Mouse (Mus musculus) testis, adult 2 months (tissue): ENCODE data around the gene Agap1. TPM values are rescaled to one million over a fixed set of nuclear protein-coding genes. Genes with fewer than 3 reads are reported as not detected.
A peak's percentile ranks its signal among the peaks of the same experiment; 100 is the strongest.

Source experiments
- H3K27ac ChIP-seq: fragments of 200-500 bp; 2 replicates; pipeline ENCODE4 v1.5.1; 2012; ENCODE audit warnings: low read depth, low read length; ENCODE audit not compliant: control insufficient read depth, insufficient read depth
- H3K27me3 ChIP-seq: fragments of 200-500 bp; 2 replicates; pipeline ENCODE4 v1.6.1; 2012; ENCODE audit warnings: mild to moderate bottlenecking, low read length, moderate library complexity; ENCODE audit not compliant: control insufficient read depth, insufficient read depth
- H3K36me3 ChIP-seq: fragments of 200-500 bp; 2 replicates; pipeline ENCODE4 v1.6.1; 2012; ENCODE audit warnings: mild to moderate bottlenecking, low read length; ENCODE audit not compliant: control insufficient read depth, insufficient read depth
- H3K4me1 ChIP-seq: fragments of 200-500 bp; 2 replicates; pipeline ENCODE4 v1.6.1; 2012; ENCODE audit warnings: low read length; ENCODE audit not compliant: control insufficient read depth, insufficient read depth
- H3K4me3 ChIP-seq: fragments of 200-500 bp; 2 replicates; pipeline ENCODE4 v1.5.1; 2012; ENCODE audit warnings: low read depth, mild to moderate bottlenecking, low read length, moderate library complexity, mixed read lengths; ENCODE audit not compliant: control insufficient read depth
- CTCF ChIP-seq: fragments of 200-500 bp; IDR thresholded peaks from 2 replicates; pipeline ENCODE4 v1.5.1; 2012; ENCODE audit warnings: low read depth, mild to moderate bottlenecking, inconsistent platforms, low read length, moderate library complexity; ENCODE audit not compliant: control insufficient read depth, insufficient read depth, insufficient replicate concordance
- POLR2A ChIP-seq: fragments of 200-500 bp; IDR thresholded peaks from 2 replicates; pipeline ENCODE4 v1.6.1; 2012; ENCODE audit warnings: low read depth, mild to moderate bottlenecking, inconsistent platforms, low read length, moderate library complexity; ENCODE audit not compliant: control insufficient read depth
- polyA plus RNA-seq: library from polyadenylated mRNA; depleted of rRNA; stranded (reverse); fragments of >200 nt; gene quantifications from 2 replicates; pipeline ENCODE4 v1.2.3, GENCODE M21; 2012

Agap1 gene
- polyA plus RNA-seq, 1 experiment = 16.5 TPM

DNA sequence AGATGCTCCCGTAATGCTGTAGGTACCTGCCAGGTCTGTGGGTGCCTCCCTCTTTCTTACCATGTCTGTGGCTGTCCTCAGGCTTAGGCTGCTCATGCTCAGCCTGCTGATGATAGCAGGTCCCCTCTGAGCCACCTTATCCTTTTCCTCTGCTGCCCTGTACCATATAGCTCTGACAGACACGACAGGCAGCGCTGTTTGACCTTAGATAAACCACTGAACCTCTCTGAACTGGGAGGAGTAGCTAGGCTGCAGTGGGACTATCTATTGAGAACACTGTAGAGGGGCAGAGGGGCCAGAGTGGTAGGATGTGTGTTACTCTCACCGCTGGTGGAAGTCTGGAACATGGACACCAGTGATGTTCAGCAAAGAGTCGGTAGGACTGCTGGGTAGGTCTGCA is 211.5 kb downstream of the Agap1 start:
- Histone ChIP-seq H3K36me3 (no peaks in the 10 kb centered on the region), H3K4me1 (no peaks in the 10 kb centered on the region), H3K27ac (no peak overlapping the region), H3K27me3 (no peaks in the 10 kb centered on the region), H3K4me3 (no peak overlapping the region)
- no peak for TF ChIP-seq CTCF
- TF ChIP-seq POLR2A = no peak

- Histone ChIP-seq H3K4me1 (no peaks in the 10 kb centered on the region), H3K27ac (no peak overlapping the region), H3K4me3 (no peak overlapping the region), H3K36me3 (no peaks in the 10 kb centered on the region), H3K27me3 (no peaks in the 10 kb centered on the region)
- TF ChIP-seq CTCF = no peak
- no peak for TF ChIP-seq POLR2A
Measured at GRCm38 (mm10) chr1:89667387-89667786, 212.8 kb downstream of the Agap1 start.

DNA sequence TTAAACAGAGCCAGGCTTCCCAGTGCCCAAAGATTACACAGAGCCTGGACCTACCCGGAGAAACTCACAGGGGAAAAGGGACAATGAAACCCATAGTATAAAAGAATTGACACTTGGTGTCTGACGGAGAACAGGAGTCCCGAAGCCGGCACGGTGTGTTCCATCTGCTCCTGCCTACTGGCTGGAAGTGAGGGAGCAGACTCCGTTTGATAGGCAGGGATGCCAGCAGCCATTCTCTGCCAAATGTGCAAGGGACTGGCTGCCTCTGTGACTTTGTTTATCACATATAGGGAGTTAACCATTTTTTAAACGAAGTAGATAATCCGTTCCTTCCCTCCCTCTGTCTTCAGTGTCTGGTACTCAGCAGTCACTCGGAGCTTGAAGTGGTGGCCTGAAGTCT is 214.0 kb downstream of the Agap1 start:
- Histone ChIP-seq H3K27ac (no peak overlapping the region), H3K4me1 (no peaks in the 10 kb centered on the region), H3K4me3 (no peak overlapping the region), H3K27me3 (no peaks in the 10 kb centered on the region), H3K36me3 (no peaks in the 10 kb centered on the region)
- no peak for TF ChIP-seq POLR2A
- TF ChIP-seq CTCF = no peak

GRCm38 (mm10) chr1:89671110-89671787 is 216.6 kb downstream of the Agap1 start:
- Histone ChIP-seq H3K27ac (no peak overlapping the region), H3K4me1 (no peaks in the 10 kb centered on the region), H3K27me3 (no peaks in the 10 kb centered on the region), H3K4me3 (no peak overlapping the region), H3K36me3 (no peaks in the 10 kb centered on the region)
- TF ChIP-seq CTCF (no peak), POLR2A (no peak)

- Histone ChIP-seq H3K4me3 (no peak overlapping the region), H3K27ac (no peak overlapping the region), H3K4me1 (no peaks in the 10 kb centered on the region), H3K27me3 (no peaks in the 10 kb centered on the region), H3K36me3 (no peaks in the 10 kb centered on the region)
- TF ChIP-seq CTCF (no peak), POLR2A (no peak)
Measured at GRCm38 (mm10) chr1:89673071-89673470, 218.5 kb downstream of the Agap1 start.

GRCm38 (mm10) chr1:89673686-89674085 is 219.1 kb downstream of the Agap1 start:
- TF ChIP-seq CTCF (peak; percentile 10; the same call in 1 of the 2 replicates), POLR2A (no peak)
- H3K27me3 ChIP-seq = no peaks in the 10 kb centered on the region
- H3K36me3 ChIP-seq = no peaks in the 10 kb centered on the region
- no peaks in the 10 kb centered on the region for H3K4me1 ChIP-seq
- H3K4me3 ChIP-seq = no peak overlapping the region
- no peak overlapping the region for H3K27ac ChIP-seq

DNA sequence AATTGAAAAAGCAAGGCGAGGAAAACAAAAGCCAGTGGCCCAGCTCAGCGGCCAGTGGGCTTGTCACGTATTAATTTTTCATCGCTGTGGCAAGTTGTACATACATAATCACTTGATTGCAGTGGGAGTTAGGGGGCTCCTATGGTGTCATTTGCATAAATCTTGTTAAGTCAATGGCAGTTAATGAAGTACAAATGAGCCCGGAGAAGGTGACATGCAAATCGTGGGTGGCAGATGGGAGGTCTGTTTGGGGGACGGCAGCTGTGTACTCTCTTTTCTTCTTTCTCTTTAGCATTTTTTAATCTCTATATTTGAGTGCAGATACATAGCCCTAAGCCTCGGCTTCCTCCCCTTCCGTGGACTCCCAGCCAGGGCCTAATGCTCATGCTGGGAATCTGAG is 220.1 kb downstream of the Agap1 start:
- no peak overlapping the region for H3K4me3 ChIP-seq
- no peaks in the 10 kb centered on the region for H3K36me3 ChIP-seq
- no peak for TF ChIP-seq POLR2A
- no peak for TF ChIP-seq CTCF
- H3K4me1 ChIP-seq = no peaks in the 10 kb centered on the region
- H3K27ac ChIP-seq = no peak overlapping the region
- H3K27me3 ChIP-seq = no peaks in the 10 kb centered on the region

- peak; percentile 70; the same call in 1 of the 2 replicates for TF ChIP-seq CTCF
- no peak for TF ChIP-seq POLR2A
- H3K36me3 ChIP-seq = no peaks in the 10 kb centered on the region
- no peak overlapping the region for H3K4me3 ChIP-seq
- no peaks in the 10 kb centered on the region for H3K4me1 ChIP-seq
- no peaks in the 10 kb centered on the region for H3K27me3 ChIP-seq
- no peak overlapping the region for H3K27ac ChIP-seq
Measured at GRCm38 (mm10) chr1:89676411-89676810, 221.8 kb downstream of the Agap1 start.

GRCm38 (mm10) chr1:89680673-89681072 is 226.1 kb downstream of the Agap1 start:
- H3K4me3 ChIP-seq = no peak overlapping the region
- no peaks in the 10 kb centered on the region for H3K4me1 ChIP-seq
- no peak overlapping the region for H3K27ac ChIP-seq
- TF ChIP-seq CTCF = no peak
- no peak for TF ChIP-seq POLR2A
- no peaks in the 10 kb centered on the region for H3K36me3 ChIP-seq
- no peaks in the 10 kb centered on the region for H3K27me3 ChIP-seq
